Comparison of ENCODE assay signal across 11 mouse cellular contexts in the genomic region with DNA sequence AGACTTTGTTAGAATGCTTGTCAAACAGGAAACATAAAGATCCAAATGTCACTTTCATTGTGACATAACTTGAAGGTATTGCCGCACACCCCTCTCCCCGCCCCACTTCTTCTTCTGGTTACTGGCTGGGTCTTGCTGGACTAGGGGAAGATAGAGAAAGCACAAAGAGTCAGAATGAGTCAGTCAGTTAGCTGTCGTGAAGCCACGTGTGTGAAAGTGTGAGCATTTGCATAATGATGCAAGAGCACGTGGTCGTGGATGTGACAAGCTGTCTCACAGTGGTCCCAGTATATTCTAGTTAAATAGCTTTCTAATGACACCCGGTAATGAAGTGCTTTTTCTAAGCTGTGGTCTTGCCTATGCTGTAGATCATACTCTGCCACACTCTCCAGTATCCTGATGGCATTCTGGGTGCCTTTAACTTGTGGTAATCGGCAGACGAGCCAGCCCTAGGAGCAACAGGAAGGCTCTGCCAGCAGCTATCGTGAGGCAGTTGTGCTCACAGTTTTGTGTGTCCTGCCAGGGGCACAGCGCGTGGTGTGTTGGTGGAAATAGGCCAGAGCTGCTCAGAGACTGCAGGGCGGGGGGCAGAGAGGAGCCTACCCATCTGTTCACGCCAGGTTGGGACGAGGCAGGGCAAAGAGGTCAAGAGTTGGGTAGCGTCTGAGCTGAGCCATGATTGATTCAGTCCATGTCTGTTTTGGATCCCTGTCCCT. TPM values are rescaled to one million over a fixed set of nuclear protein-coding genes. Genes with fewer than 3 reads are reported as not detected.
DNase-seq lines count a peak whose midpoint lies in the region; ATAC-seq and TF ChIP-seq lines count a peak whose summit lies in the region.
"Had no signal": no experiment of that assay in that cellular context is flagged by ENCODE, and none has a peak within 500 bp of the region (broad histone marks: within the 10 kb centered on the region; RNA-seq: fewer than 3 reads in every experiment).

No protein-coding gene starts in this region.

- no peak overlapping the region for H3K27ac ChIP-seq in forebrain, postnatal 0 days (ENCODE audit: low read depth, low read length)
- H3K27ac ChIP-seq: embryonic facial prominence, embryonic 15.5 days; limb, embryonic 12.5 days had no signal

- WGBS in forebrain, postnatal 0 days: 48% methylated on average over 16 of the region's 16 CpGs

- no peak for TF ChIP-seq CTCF in forebrain, postnatal 0 days (IDR thresholded peaks at IDR 0.05; ENCODE audit: low read depth)

- peaks cover 3% of the 10 kb centered on the region; the same call in 1 of the 2 replicates for H3K4me1 ChIP-seq in forebrain, postnatal 0 days (ENCODE audit: insufficient read depth)

- ATAC-seq in forebrain, postnatal 0 days: peak; percentile 85
- ATAC-seq: inflammation-experienced regulatory T-cells, adult 6 months had no signal

- H3K27me3 ChIP-seq in forebrain, postnatal 0 days (ENCODE audit: insufficient read depth, low read length): no peaks in the 10 kb centered on the region
- H3K27me3 ChIP-seq: embryonic facial prominence, embryonic 15.5 days; limb, embryonic 12.5 days had no signal

- no peak overlapping the region for H3K4me3 ChIP-seq in forebrain, postnatal 0 days (ENCODE audit: low read depth, low read length)
- H3K4me3 ChIP-seq: embryonic facial prominence, embryonic 15.5 days; limb, embryonic 12.5 days had no signal

- 0 out of 2 replicates have a peak overlapping the region, but pooled peaks have one; percentile 5 for H3K4me2 ChIP-seq in forebrain, postnatal 0 days (ENCODE audit: low read depth)
- H3K4me2 ChIP-seq: embryonic facial prominence, embryonic 15.5 days; limb, embryonic 12.5 days had no signal

- no peaks in the 10 kb centered on the region for H3K36me3 ChIP-seq in forebrain, postnatal 0 days (ENCODE audit: insufficient read depth)
- H3K36me3 ChIP-seq: embryonic facial prominence, embryonic 15.5 days had no signal

- H3K9me3 ChIP-seq in forebrain, postnatal 0 days (ENCODE audit: low read length): no peaks in the 10 kb centered on the region
- H3K9me3 ChIP-seq: embryonic facial prominence, embryonic 15.5 days; limb, embryonic 12.5 days had no signal

- DNase-seq in adrenal gland, adult (ENCODE audit: inconsistent age in 2 of 2, low spot score in 1 of 2): peak; percentile 28 to 59
- no peak for DNase-seq in adrenal gland, postnatal 4 days (ENCODE audit: low spot score in 2 of 2)
- peak; percentile 63 for DNase-seq in layer of hippocampus, adult 9-11 months
- no peak for DNase-seq in layer of hippocampus, postnatal 25 days (ENCODE audit: extremely low spot score in 1 of 2, low spot score in 1 of 2)
- peak; percentile 56 for DNase-seq in forebrain, postnatal 0 days
- DNase-seq in monocyte, adult 2 months (ENCODE audit: low read depth in 1 of 2, low spot score in 2 of 2): peak; percentile 71 to 75
- no peak for DNase-seq in kidney, adult 9 months
- no peak for DNase-seq in thymus, postnatal 10 days (ENCODE audit: low spot score in 2 of 2)

- no peak overlapping the region for H3K9ac ChIP-seq in forebrain, postnatal 0 days
- H3K9ac ChIP-seq: embryonic facial prominence, embryonic 15.5 days; limb, embryonic 12.5 days had no signal

RNA-seq across cellular contexts. Expression of gene Lhfpl2, which starts 40.9 kb away (rescaled TPM):
- total RNA-seq in adrenal gland, postnatal 4 days (2021): 10 to 100 TPM; 59.1 to 60.8 TPM
- 10 to 100 TPM; 32.1 to 39.8 TPM for total RNA-seq in layer of hippocampus, postnatal 25 days (2021)
- total RNA-seq in forebrain, postnatal 0 days (2014; rRNA removed): 16.2 and 23.6 TPM in 2 replicates
- 9.8 and 13.3 TPM in 2 replicates for polyA plus RNA-seq in forebrain, postnatal 0 days (2015; fragmentation: Nextera tagmentation; extraction: Ambion mirVana)
- polyA plus RNA-seq: inflammation-experienced regulatory T-cells, adult 6 months had no signal

Comparison
In these comparisons a context has a peak if more than half of its experiments do, and no peak if none do; other contexts are left out.
1. DNase-seq: peak in adrenal gland, adult (2 of 2), layer of hippocampus, adult 9-11 months (single experiment), forebrain, postnatal 0 days (single experiment) and monocyte, adult 2 months (2 of 2); none in adrenal gland, postnatal 4 days (0 of 2), layer of hippocampus, postnatal 25 days (0 of 2), kidney, adult 9 months (single experiment) and thymus, postnatal 10 days (0 of 2).